Mouse (Mus musculus): ENCODE measurements at regions not wholly inside any gene's neighbourhood (a gene's known extent, or its start where the extent isn't known, plus 50 kb on each side); places are given as distances from the start of the nearest gene placed in this dataset.
A peak's percentile ranks its signal among the peaks of the same experiment; 100 is the strongest.

DNA sequence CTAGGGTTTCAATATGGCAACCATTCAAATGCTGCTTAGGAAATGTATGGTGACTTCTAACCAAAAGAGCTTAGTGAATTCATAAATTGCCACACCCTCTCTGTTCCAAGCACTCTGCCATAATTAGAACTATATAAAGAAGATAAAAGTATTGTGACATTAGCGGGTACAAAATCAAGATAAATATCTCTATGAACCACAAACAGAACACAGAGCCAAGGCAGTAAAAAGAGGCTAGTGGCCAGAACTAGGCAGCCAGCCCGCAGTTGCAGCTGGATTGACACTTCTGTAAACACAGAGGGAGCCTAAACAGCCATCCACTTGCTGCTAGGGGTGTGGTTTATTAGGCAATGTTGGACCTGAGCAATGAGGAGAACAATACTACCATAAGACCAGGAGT is 118.5 kb upstream of the Ppp1r12a start:
- intact Hi-C loops (cut with DNase I) = no loop called here
- no peak for DNase-seq (ENCODE audit: extremely low spot score in 1 of 2, low spot score in 2 of 2)

DNA sequence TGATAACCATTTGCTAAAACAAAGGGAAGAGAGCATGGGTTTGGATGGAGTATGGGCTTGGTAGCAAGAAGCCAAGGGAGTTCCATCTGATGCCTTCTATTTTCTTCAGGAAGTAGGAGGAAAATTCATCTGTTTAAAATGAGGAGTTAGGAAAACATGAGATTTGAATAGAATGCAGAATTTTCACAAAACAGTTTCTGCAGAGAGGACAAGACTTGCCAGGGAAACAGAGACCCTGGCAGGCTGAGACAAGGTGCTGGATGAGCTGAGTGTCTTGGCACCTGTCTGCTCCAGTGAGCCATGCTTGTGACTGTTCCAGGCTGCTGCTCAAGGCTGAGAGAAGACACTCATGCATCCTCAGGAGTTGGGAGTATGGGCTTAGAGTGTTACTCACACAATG is 122.0 kb upstream of the Ppp1r12a start:
- intact Hi-C loops (cut with DNase I) = no loop called here
- DNase-seq (ENCODE audit: extremely low spot score in 1 of 2, low spot score in 2 of 2) = no peak

DNA sequence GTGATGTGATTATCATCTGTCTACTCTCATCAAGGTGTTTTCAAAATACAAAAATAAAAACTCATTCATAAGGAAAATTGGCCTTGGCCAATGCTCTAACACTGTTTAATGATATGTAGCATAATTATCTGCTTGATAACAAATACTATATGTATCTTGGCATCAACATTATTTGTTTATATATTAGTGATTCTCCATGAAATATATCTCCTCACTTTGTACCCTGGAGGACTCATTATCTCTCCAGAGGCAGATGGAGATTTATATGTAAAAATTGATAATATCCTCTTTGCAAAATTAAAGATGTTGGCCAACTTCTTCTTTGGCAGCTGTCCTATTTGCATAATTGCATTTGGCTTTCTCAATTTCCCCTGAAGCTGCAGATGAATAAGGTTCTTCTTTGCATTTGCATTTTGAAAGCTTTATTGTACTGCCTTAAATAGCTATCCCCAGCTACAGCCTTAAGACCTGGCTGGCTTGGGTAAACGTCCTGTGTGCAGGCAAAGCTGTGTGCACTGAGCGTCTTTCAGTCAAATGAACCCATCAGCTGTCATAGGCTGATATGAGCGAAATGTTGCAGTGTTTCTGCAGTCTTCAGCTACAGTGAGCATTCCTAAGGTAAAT is 124.7 kb upstream of the Otogl start:
- DNase-seq (ENCODE audit: extremely low spot score in 1 of 2, low spot score in 2 of 2) = peak in 1 of 2 experiments; percentile 27
- intact Hi-C loops (cut with DNase I) = no loop called here

- DNase-seq (ENCODE audit: extremely low spot score in 1 of 2, low spot score in 2 of 2) = peak; percentile 19 to 42
Measured at GRCm38 (mm10) chr10:108034068-108034467, 122.1 kb upstream of the Otogl start.

DNA sequence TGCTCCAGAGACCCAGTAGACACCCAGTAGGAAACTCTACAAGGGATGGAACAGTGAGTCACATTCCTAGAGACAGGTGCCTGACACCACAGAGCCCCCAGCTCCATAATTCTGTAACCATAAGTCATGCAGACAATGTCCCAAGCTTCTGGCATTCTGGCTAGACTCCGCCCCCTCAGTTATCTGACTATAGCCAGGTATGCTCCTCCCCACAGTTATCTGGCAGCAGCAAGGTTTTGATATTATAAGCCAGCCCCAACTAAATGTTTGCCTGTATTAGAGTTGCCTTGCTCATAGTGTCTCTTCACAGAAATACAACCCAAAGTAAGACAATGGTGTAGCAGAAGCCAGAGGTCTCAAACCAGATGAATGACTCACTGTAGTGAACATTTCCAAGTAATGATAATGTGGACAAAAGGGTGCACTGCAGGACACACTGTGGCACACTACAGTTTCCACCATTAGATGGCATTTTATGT is 121.4 kb upstream of the Otogl start:
- intact Hi-C loops (cut with DNase I) = no loop called here
- no peak for DNase-seq (ENCODE audit: extremely low spot score in 1 of 2, low spot score in 2 of 2)

More at GRCm38 (mm10) chr10:108034068-108034467, 122.1 kb upstream of the Otogl start:
- intact Hi-C loops (cut with DNase I) = no loop called here

GRCm38 (mm10) chr10:108027506-108027905 is 115.6 kb upstream of the Otogl start:
- no peak for DNase-seq (ENCODE audit: extremely low spot score in 1 of 2, low spot score in 2 of 2)
- intact Hi-C loops (cut with DNase I) = no loop called here

DNA sequence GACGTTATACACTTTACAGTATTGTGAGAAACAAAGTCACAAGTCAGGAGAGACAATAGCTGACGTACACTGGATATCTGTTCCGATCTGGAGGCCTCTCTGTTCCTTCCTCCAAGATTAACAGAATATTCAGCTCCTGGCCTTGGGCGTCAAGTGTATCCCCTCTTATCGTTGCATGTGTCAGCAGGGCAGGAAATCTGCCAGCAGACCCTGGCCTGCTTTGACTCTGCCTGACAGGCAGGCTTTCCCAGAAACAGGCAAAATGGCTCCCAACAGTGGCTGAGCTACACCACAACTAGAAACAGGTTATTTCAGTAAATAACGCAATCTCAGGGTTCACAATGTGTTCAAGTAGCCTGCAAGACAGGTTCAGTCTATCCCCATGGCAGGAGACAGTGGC is 112.3 kb upstream of the Otogl start:
- intact Hi-C loops (cut with DNase I) = no loop called here
- no peak for DNase-seq (ENCODE audit: extremely low spot score in 1 of 2, low spot score in 2 of 2)

DNA sequence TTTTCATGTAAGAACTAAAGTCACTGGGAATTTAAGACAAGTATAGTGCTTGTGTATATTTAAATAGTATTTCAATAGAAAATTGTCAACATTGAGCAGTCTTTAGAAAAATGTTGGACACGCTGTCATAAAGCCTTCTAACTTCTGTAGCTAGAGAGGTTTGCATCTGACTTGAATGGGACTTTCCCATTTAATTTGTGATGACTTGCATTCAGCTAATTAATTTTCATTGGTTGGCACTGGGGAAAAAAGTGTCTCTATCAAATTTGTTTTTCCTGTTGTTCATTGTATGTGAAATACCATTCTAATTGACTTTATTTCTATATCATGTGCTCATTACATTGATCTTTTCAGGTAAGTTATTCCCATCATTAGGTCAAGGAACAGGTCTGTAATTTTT is 104.6 kb upstream of the Otogl start:
- intact Hi-C loops (cut with DNase I) = no loop called here
- DNase-seq (ENCODE audit: extremely low spot score in 1 of 2, low spot score in 2 of 2) = no peak

DNA sequence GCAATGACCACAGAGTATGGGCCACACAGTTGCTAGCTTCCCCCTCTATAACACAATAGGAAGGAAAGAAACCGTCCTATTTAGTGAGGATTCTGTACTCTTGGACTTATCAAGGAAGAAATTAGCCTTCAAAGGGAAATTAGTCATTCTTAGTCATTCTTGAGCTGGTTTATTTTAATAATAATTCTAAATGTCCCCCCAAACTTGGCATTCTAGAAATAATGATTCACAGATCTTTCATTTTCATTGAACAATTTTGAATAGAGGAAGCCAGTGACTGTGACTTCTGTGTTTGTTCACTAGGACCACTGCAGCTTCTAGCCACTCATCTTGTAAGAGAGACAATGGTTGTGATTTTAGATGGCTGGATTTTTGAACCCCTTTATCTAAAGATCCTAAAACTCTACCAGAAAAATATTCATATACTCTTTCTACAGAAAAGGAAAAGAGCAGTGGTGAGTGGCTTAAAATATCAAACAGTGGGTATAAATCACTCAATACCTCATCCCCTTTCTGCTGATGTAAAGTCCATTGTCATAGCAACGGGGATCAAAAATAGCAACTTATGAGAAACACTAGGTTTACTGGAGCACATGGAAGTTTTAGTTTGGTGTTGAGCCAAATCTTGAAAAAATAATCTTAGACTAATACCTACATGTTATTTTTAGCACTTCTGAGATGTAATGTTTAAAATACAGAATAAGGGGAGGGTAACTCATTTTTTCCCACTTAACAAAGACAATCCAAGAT is 83.1 kb upstream of the Otogl start:
- DNase-seq (ENCODE audit: extremely low spot score in 1 of 2, low spot score in 2 of 2) = peak in 1 of 2 experiments; percentile 9
- intact Hi-C loops (cut with DNase I) = no loop called here

DNA sequence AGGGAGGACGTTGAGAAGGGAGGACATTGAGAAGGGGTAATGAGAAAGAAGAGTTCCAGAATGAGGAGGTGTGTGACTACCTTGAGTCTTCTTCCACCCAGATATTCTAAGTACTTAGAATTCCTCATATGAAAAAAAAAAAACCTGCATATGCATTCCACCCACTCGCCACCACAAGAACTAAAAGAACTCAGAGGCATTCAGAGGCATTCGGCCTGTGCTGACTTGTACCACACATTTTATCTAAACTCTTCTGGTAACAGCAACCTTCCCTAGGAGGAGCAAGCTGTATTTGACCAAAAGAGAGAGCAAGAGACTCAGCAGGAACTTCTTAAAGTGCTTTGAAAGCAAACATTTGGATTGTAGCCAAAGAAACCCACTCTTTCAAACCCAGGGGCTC is 80.7 kb upstream of the Otogl start:
- intact Hi-C loops (cut with DNase I) = no loop called here
- peak in 1 of 2 experiments; percentile 11 for DNase-seq (ENCODE audit: extremely low spot score in 1 of 2, low spot score in 2 of 2)

DNA sequence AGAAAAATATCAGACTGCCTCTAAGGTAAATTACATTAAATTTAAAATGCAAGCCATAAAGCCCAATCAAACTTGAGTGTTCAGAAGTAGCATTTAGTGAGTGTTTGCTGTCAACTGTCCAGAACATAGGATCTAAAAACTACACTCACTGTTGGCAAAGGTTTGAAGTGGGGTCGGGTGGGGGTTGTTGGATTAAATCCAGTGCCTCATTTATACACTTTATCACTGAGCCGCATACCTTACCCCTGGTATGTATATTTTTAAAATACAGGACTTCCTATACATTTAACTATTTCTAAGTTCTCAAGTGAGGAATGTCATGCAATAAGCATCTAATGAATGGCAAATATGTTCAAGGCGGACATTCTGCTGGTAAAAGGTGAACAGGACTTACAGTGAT is 78.6 kb upstream of the Otogl start:
- intact Hi-C loops (cut with DNase I) = no loop called here

DNA sequence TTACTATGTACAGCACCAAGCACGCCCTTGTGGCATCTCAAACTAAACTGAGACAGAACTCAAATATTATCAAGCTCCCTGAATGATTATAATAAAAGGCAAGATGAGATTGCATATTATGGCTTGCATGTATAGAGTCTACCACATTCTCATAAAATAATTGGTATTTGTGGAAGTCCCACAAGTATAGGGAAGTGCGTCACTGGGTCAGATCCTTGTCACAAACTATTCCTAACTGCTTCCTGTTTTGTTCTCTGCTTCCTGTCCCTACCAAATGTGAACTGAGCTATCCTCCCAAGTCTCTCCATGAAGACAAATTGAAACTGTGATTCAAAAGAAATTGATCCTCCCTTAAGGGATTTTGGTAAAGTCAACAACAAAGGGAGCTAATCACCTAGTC is 78.0 kb upstream of the Otogl start:
- DNase-seq (ENCODE audit: extremely low spot score in 1 of 2, low spot score in 2 of 2) = no peak
- intact Hi-C loops (cut with DNase I) = no loop called here

More for the DNA sequence above, 78.6 kb upstream of the Otogl start:
- DNase-seq (ENCODE audit: extremely low spot score in 1 of 2, low spot score in 2 of 2) = no peak

DNA sequence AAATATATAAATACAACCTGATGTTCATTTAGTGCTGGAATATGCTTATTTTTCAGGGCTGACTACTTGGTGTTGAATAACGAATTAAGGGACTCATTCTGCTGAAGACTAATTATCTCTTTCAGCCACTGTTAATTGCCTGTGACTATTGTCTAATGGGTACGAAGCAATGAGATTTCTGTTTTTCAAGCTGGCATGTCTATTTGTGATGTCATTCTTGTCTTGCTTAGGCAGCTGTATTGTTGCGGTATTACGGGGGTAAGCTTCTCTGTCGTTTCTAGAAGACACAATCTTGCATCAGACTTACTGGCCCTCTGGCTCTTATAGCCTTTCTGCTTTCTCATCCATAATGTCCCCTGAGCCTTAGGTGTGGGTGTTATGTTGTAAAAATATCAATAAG is 70.7 kb upstream of the Otogl start:
- intact Hi-C loops (cut with DNase I) = no loop called here

DNA sequence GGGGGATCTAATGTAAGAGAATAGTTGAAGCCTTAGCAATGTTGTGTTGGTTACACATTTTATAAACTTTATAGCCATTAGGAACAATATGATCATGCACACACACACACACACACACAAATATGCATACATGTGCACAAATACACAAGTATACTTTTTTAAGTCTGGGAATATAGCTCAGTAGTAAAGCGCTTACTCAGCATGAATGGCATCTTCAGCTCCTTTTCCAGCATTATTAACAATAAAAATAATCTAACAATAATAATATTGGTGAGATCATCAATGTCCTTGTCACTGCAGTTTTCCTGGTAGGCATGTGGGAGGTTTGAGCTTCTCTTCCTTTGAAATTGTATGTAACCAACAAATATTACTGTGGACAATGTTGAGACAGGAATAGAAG is 70.1 kb upstream of the Otogl start:
- intact Hi-C loops (cut with DNase I) = no loop called here
- DNase-seq (ENCODE audit: extremely low spot score in 1 of 2, low spot score in 2 of 2) = no peak

More for the DNA sequence above, 70.7 kb upstream of the Otogl start:
- DNase-seq (ENCODE audit: extremely low spot score in 1 of 2, low spot score in 2 of 2) = no peak

DNA sequence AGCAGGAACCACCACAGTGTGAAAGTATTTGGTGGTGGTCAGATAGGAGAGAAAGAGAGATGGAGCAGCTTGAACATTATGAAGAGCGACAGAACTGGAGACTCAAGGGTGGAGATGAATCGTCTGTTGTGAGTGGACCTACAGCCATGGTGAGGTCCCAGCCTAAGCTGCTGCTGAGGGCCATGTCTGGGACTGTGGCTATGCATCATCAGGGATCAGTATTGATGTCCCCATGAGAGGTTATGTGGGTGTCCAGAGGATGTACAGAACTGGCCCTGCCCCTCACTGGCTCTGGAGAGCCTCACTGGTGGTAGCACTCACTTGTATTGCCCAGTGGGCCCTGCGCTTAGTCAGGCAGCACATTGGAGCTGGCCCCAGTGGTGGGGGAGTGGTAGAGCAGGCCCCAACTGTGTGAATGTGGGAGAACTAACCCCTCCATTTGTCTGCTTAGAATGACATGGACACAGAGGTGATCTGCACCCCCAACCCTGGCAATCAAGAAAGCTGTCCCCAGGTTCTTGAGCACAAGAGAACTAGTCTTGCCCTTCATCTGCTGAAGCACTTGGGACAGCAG is 64.5 kb upstream of the Otogl start:
- intact Hi-C loops (cut with DNase I) = no loop called here
- no peak for DNase-seq (ENCODE audit: extremely low spot score in 1 of 2, low spot score in 2 of 2)

GRCm38 (mm10) chr10:107971748-107972147 is 59.8 kb upstream of the Otogl start:
- intact Hi-C loops (cut with DNase I) = no loop called here

GRCm38 (mm10) chr10:107966996-107967395 is 55.1 kb upstream of the Otogl start:
- intact Hi-C loops (cut with DNase I) = no loop called here
- DNase-seq (ENCODE audit: extremely low spot score in 1 of 2, low spot score in 2 of 2) = no peak

More at GRCm38 (mm10) chr10:107971748-107972147, 59.8 kb upstream of the Otogl start:
- no peak for DNase-seq (ENCODE audit: extremely low spot score in 1 of 2, low spot score in 2 of 2)

DNA sequence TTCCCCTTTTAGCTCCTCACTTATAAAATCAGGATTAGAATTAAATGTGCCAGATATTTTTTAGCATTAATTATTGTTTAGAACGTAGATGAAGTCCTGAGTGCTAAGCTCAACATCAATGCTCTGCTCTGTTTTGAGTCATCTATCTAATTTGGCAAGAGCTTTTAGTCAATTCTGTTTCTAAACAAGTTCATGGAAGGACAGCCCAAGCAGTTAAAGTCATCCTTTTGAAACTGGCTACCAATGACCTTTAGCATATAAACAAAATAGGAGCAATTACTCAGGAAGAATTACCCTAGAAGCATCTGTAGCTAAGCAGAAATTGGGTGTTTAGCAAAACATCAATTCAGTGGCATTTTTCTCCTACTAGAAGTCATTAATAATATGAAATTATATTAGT is 52.1 kb upstream of the Otogl start:
- no peak for DNase-seq (ENCODE audit: extremely low spot score in 1 of 2, low spot score in 2 of 2)
- intact Hi-C loops (cut with DNase I) = no loop called here

DNA sequence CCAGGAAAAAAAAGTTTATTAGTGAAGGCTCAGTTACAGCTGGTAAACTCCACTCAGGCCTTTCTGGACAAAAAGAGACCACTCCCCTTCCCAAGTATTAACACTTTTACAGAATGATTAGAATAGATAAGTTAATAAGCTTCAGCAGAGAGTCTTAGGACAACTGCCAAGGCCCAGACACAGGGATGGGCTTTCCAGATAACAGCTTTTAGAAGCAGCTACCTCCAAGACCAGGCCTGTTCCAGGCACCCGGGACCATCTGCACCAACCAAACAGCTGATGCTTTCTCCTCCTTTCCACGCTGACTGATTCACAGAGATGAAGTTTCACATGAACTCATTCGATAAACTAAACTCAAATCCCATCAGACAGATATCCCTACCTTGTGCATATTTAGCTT is 50.2 kb upstream of the Otogl start:
- DNase-seq (ENCODE audit: extremely low spot score in 1 of 2, low spot score in 2 of 2) = no peak
- intact Hi-C loops (cut with DNase I) = no loop called here
